Mouse (Mus musculus): ENCODE data around the gene Spink8.

Gene Spink8

GRCm38 (mm10) chr9:109866218-109866617 is 54.1 kb downstream of the Spink8 start:
- no peak for ATAC-seq (ENCODE audit: insufficient number of reproducible peaks, low FRiP score, low TSS enrichment)

GRCm38 (mm10) chr9:109870983-109871572 is 59.0 kb downstream of the Spink8 start:
- no peak for ATAC-seq (ENCODE audit: insufficient number of reproducible peaks, low FRiP score, low TSS enrichment)

GRCm38 (mm10) chr9:109874797-109875691 is 63.0 kb downstream of the Spink8 start, which contains the start of gene Cdc25a:
Gene Cdc25a (plus strand): TSS chr9:109875579.
- peak; percentile 96 for ATAC-seq (ENCODE audit: insufficient number of reproducible peaks, low FRiP score, low TSS enrichment)

GRCm38 (mm10) chr9:109875695-109876601 is 63.9 kb downstream of the Spink8 start:
- ATAC-seq (ENCODE audit: insufficient number of reproducible peaks, low FRiP score, low TSS enrichment): peak; percentile 53
